Mouse (Mus musculus) midbrain, embryonic 13.5 days (tissue): Measurements from ENCODE around the gene Wt1. TPM values are rescaled to one million over a fixed set of nuclear protein-coding genes. Genes with fewer than 3 reads are reported as not detected.

Source experiments
- ATAC-seq: fragments of 200-750 bp; cut with Nextera tagmentation; 2 replicates; pipeline ENCODE4 v1.8.0; 2017; ENCODE audit warnings: mild to moderate bottlenecking, moderate TSS enrichment, moderate library complexity
- H3K27ac ChIP-seq: fragments of 300-500 bp; sonication (generic); 2 replicates; pipeline ENCODE4 v1.5.1; 2015; ENCODE audit warnings: inconsistent platforms, mild to moderate bottlenecking, moderate library complexity
- H3K27me3 ChIP-seq: fragments of 300-500 bp; sonication (generic); 2 replicates; pipeline ENCODE4 v1.6.1; 2015; ENCODE audit warnings: mild to moderate bottlenecking, inconsistent platforms
- H3K36me3 ChIP-seq: fragments of 300-500 bp; sonication (generic); 2 replicates; pipeline ENCODE4 v1.6.1; 2015; ENCODE audit warnings: mild to moderate bottlenecking, inconsistent platforms
- H3K4me1 ChIP-seq: fragments of 300-500 bp; sonication (generic); replicated peaks from 2 replicates; pipeline ENCODE4 v1.6.1; 2015; ENCODE audit warnings: inconsistent platforms
- H3K4me2 ChIP-seq: fragments of 300-500 bp; sonication (generic); replicated peaks from 2 replicates; pipeline ENCODE4 v1.6.1; 2015; ENCODE audit warnings: moderate library complexity, mild to moderate bottlenecking, inconsistent platforms
- H3K4me3 ChIP-seq: fragments of 300-500 bp; sonication (generic); replicated peaks from 2 replicates; pipeline ENCODE4 v1.5.1; 2015; ENCODE audit warnings: mild to moderate bottlenecking, inconsistent platforms
- H3K9ac ChIP-seq: fragments of 300-500 bp; sonication (generic); replicated peaks from 2 replicates; pipeline ENCODE4 v1.6.1; 2015; ENCODE audit warnings: mild to moderate bottlenecking, inconsistent platforms
- H3K9me3 ChIP-seq: fragments of 300-500 bp; sonication (generic); 2 replicates; pipeline ENCODE4 v1.6.1; 2016; ENCODE audit warnings: mild to moderate bottlenecking, inconsistent platforms
- WGBS: fragments of 180-500 bp; shearing (Covaris S2); methylation state at CpG from one replicate; pipeline ENCODE4 v1.1.7; 2015; 5-methylcytosine and 5-hydroxymethylcytosine counted together
- polyA plus RNA-seq: library from polyadenylated mRNA; unstranded; fragments of >200 nt; fragmentation: Nextera tagmentation; extraction: Ambion mirVana; gene quantifications from 2 replicates; pipeline ENCODE4 v1.2.1, GENCODE M21; 2015

Wt1 gene
- polyA plus RNA-seq, 1 experiment from 2014 or later = 0.11 TPM

DNA sequence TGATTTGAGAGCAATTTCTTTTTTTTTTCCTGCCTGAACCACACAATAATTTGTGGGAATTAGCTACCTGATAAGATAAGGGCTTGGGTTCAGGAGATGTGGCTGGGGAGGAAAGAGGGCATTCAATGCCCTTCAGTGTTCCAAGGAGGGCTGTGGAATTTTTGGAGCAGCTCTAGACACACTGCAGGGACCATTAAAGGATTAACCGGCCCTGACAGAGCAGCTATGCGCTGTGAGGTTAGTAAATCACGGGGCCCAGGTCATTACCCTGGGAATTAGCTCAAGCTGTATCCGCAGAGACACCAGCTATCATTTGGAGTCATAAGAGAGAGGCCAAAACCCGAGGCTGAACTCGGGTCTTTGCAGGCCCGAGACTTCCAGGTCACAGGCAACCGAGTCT, 73.8 kb downstream of the Wt1 start:
- Histone ChIP-seq H3K36me3 (no peaks in the 10 kb centered on the region), H3K9me3 (no peaks in the 10 kb centered on the region), H3K4me2 (no peak overlapping the region), H3K4me1 (no peaks in the 10 kb centered on the region), H3K27me3 (no peaks in the 10 kb centered on the region), H3K27ac (no peak overlapping the region), H3K9ac (no peak overlapping the region), H3K4me3 (no peak overlapping the region)
- no peak for ATAC-seq
- 41% methylated on average over 8 of the region's 8 CpGs for WGBS

DNA sequence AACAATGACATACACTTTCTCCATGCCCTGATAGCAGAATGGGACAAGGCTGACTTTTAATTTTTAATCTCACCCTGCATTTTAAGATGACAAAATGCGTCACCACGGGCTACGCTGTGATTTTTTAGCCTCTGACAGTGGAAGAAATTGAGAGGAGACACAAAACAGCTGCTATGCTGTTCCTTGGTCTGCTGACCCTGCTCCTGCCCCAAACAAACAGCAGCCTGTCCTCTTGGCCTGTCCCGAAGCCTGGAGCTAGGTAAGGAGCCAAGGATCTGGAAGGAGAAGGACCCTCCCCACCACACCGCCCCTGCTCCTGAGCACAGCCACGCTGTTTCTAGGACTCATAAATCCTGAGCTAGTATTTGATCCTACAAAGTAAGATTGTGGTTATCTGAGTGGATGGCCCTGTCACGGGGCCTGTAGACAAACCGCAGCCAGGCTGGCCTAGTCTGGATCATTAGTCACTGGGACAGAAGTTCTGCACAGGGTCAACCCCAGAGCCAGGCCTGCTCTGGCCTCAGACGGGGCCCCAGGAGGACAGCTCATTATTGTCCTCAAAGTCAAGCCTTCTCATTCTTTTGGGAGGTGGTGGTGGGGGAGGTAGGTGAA, 80.3 kb downstream of the Wt1 start:
- Histone ChIP-seq H3K9me3 (no peaks in the 10 kb centered on the region), H3K4me2 (no peak overlapping the region), H3K27ac (no peak overlapping the region), H3K27me3 (0 out of 2 replicates have a peak, but pooled peaks cover 2% of the 10 kb centered on the region), H3K4me3 (no peak overlapping the region), H3K9ac (no peak overlapping the region), H3K36me3 (no peaks in the 10 kb centered on the region), H3K4me1 (no peaks in the 10 kb centered on the region)
- ATAC-seq = no peak
- WGBS = 87% methylated on average over 9 of the region's 9 CpGs

DNA sequence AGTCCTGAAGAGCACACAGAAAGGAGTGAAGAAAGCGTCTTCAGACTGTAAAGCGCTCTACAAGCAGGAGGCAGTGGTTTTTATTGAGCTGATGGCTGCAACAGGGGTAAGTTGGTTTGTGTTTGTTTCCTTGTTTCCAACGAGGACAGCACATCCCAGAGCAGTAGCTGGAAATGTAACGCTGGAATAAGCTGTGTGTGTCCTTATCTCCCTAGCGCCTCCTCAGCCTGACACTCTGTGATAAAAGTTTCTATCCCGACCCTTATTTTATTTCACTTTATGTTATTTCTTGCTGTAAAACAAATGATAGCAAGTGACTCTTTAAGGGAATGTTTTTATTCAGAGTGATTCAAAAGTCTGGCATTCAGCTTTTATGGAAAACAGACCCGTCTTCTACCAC, 86.5 kb downstream of the Wt1 start:
- Histone ChIP-seq H3K4me3 (no peak overlapping the region), H3K9ac (no peak overlapping the region), H3K36me3 (no peaks in the 10 kb centered on the region), H3K27ac (no peak overlapping the region), H3K4me1 (no peaks in the 10 kb centered on the region; the same call in 1 of the 2 replicates), H3K27me3 (0 out of 2 replicates have a peak, but pooled peaks cover 4% of the 10 kb centered on the region), H3K4me2 (no peak overlapping the region), H3K9me3 (no peaks in the 10 kb centered on the region)
- ATAC-seq = no peak
- 79% methylated on average over 7 of the region's 7 CpGs for WGBS

DNA sequence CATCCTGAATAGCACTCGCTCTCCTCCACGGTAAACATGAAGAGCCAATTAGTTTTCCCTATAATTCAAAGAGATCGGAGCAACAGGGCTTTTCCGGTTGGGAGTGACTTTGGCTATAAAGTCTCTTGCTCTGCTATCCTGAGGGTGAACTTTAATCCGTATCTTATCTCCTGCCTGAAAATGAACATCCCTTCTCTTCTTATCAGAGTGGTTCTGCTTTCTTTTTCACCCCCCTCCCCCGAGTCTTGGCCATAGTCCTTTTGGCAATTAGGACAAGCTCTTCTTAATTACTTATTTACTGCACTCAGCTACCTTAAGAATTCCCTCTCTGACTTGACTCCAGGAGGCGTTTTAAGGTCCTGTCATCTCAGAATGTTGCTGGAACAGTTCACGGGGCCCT, 89.6 kb downstream of the Wt1 start:
- Histone ChIP-seq H3K4me1 (no peaks in the 10 kb centered on the region; the same call in 1 of the 2 replicates), H3K27me3 (0 out of 2 replicates have a peak, but pooled peaks cover 4% of the 10 kb centered on the region), H3K27ac (no peak overlapping the region), H3K4me2 (no peak overlapping the region), H3K9ac (no peak overlapping the region), H3K9me3 (no peaks in the 10 kb centered on the region), H3K4me3 (no peak overlapping the region), H3K36me3 (no peaks in the 10 kb centered on the region)
- 62% methylated on average over 8 of the region's 8 CpGs for WGBS
- no peak for ATAC-seq

DNA sequence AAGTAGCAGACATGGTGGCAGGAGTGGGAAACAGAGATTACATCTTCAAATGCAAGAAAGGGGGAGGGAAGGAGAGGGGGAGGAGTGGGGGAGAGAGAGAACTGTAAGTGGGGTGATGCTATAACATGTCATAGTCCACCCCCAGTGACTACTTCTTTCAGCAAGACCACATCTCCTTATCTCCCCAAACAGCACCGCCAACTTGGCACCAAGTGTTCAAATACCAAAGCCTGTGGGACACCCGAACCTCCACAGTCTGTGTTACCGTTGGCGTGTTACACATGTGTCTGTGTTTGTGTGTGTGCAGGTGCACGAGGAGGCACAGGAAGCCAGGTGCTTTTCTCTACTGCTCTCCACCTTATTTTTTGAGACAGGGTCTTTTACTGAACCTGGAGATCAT, 92.9 kb downstream of the Wt1 start:
- Histone ChIP-seq H3K36me3 (no peaks in the 10 kb centered on the region), H3K4me3 (no peak overlapping the region), H3K4me2 (no peak overlapping the region), H3K27me3 (peaks cover 14% of the 10 kb centered on the region), H3K27ac (no peak overlapping the region), H3K4me1 (peaks cover 3% of the 10 kb centered on the region), H3K9me3 (no peaks in the 10 kb centered on the region), H3K9ac (no peak overlapping the region)
- WGBS = 92% methylated on average over 5 of the region's 5 CpGs
- no peak for ATAC-seq

DNA sequence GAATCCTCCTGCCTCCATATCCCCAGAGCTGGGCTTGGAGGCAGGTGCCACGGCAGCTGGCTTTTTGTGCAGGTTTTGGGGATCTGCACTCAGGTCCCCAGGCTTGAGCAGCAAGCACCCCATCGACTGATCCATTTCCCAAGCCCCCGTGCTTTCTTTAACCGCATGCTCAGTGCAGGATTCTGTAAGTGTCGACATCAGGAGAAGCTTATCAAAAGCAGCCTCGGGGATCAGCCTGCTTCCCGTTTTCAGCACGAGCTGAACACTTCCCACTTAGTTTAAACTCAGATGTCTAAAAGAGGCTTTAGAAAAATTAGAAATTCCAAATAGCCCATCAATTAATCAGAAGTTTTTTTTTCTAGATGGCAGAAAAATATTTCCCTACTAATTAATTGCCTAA, 93.3 kb downstream of the Wt1 start:
- 72% methylated on average over 8 of the region's 8 CpGs for WGBS
- H3K9ac ChIP-seq = no peak overlapping the region
- peaks cover 18% of the 10 kb centered on the region for H3K27me3 ChIP-seq
- no peak overlapping the region for H3K4me3 ChIP-seq
- H3K36me3 ChIP-seq = no peaks in the 10 kb centered on the region
- no peaks in the 10 kb centered on the region for H3K9me3 ChIP-seq
- ATAC-seq = no peak
- H3K27ac ChIP-seq = no peak overlapping the region
- H3K4me1 ChIP-seq = peaks cover 8% of the 10 kb centered on the region
- no peak overlapping the region for H3K4me2 ChIP-seq

DNA sequence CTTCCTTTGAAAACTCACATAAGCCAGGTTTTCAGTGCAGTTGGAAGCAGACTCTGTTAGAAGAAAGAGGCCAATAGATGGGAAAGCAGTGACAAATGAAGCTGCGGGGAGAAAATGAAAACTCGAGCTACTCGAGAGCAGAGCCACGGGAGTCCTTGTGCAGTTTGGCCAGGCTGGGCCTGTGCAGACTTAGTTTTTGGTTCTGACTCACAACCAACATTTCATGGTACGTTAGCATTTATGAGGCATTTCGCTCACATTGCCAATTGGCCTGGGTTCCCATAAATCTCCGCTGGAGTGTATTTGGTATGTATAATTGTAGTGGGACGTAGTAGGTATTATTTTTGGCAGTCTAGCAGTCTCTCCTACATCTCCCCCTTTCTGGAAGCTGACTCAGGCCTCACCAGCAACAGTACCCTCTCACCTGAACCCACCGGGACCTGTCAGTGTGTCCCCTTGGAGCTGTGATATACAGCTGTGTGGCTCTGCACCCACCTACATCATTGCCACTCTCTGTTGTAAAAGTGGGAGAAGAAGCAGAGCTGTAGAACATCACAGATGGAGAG, 94.5 kb downstream of the Wt1 start:
- Histone ChIP-seq H3K9me3 (no peaks in the 10 kb centered on the region), H3K27ac (no peak overlapping the region), H3K9ac (no peak overlapping the region), H3K4me2 (no peak overlapping the region), H3K27me3 (peaks cover 30% of the 10 kb centered on the region), H3K36me3 (no peaks in the 10 kb centered on the region), H3K4me1 (peaks cover 9% of the 10 kb centered on the region), H3K4me3 (no peak overlapping the region)
- ATAC-seq = no peak
- 80% methylated on average over 9 of the region's 9 CpGs for WGBS

Other genes with a start within 250 kb of the Wt1 start
- 203 and 208 TPM in 2 replicates for gene Eif3m, start 109.4 kb upstream of the Wt1 start, polyA plus RNA-seq
- gene Gm11060, start 34.5 kb upstream of the Wt1 start, polyA plus RNA-seq = not detected in 2 replicates
- not detected in 2 replicates for gene Them7, start 97.8 kb downstream of the Wt1 start, polyA plus RNA-seq